Mouse (Mus musculus) splenic B cell, adult 2 months (primary cell): ENCODE measurements around the gene Col19a1.

Experiments
- DNase-seq: peaks from one replicate; pipeline ENCODE4 v3.0.0-alpha.2; 2011; ENCODE audit warnings: low read depth, low spot score
- H3K27me3 ChIP-seq: 2 replicates; pipeline ENCODE4 v1.6.1; 2012; ENCODE audit warnings: mild to moderate bottlenecking, low read length, moderate library complexity, mixed read lengths; ENCODE audit not compliant: control insufficient read depth, poor library complexity, insufficient read depth, severe bottlenecking
- H3K36me3 ChIP-seq: 2 replicates; pipeline ENCODE4 v1.6.1; 2012; ENCODE audit warnings: mild to moderate bottlenecking, low read length, moderate library complexity, mixed read lengths; ENCODE audit not compliant: control insufficient read depth, poor library complexity, insufficient read depth, severe bottlenecking

The Col19a1 gene

GRCm38 (mm10) chr1:24517462-24517861 lies 69.8 kb downstream of the Col19a1 start:
- DNase-seq = no peak
- Histone ChIP-seq H3K27me3 (no peaks in the 10 kb centered on the region), H3K36me3 (no peaks in the 10 kb centered on the region)

GRCm38 (mm10) chr1:24515341-24515740 lies 71.9 kb downstream of the Col19a1 start:
- DNase-seq = no peak
- no peaks in the 10 kb centered on the region for H3K27me3 ChIP-seq
- no peaks in the 10 kb centered on the region for H3K36me3 ChIP-seq

GRCm38 (mm10) chr1:24511536-24511935 lies 75.7 kb downstream of the Col19a1 start:
- H3K27me3 ChIP-seq = no peaks in the 10 kb centered on the region

GRCm38 (mm10) chr1:24495400-24495799 lies 91.9 kb downstream of the Col19a1 start:
- Histone ChIP-seq H3K36me3 (no peaks in the 10 kb centered on the region), H3K27me3 (no peaks in the 10 kb centered on the region)
- DNase-seq = no peak

More at GRCm38 (mm10) chr1:24511536-24511935, 75.7 kb downstream of the Col19a1 start:
- no peak for DNase-seq
- H3K36me3 ChIP-seq = no peaks in the 10 kb centered on the region

- no peak for DNase-seq
- Histone ChIP-seq H3K36me3 (no peaks in the 10 kb centered on the region), H3K27me3 (no peaks in the 10 kb centered on the region)
These were observed 103.1 kb downstream of the Col19a1 start for GRCm38 (mm10) chr1:24484161-24484560.

GRCm38 (mm10) chr1:24471096-24471710 lies 116.1 kb downstream of the Col19a1 start:
- no peaks in the 10 kb centered on the region for H3K36me3 ChIP-seq
- no peak for DNase-seq
- no peaks in the 10 kb centered on the region for H3K27me3 ChIP-seq

- no peak for DNase-seq
- H3K27me3 ChIP-seq = no peaks in the 10 kb centered on the region
These were observed 116.6 kb downstream of the Col19a1 start for GRCm38 (mm10) chr1:24470633-24471032.

GRCm38 (mm10) chr1:24461305-24461887 lies 125.9 kb downstream of the Col19a1 start:
- no peaks in the 10 kb centered on the region for H3K36me3 ChIP-seq
- H3K27me3 ChIP-seq = no peaks in the 10 kb centered on the region
- DNase-seq = no peak

More at GRCm38 (mm10) chr1:24470633-24471032, 116.6 kb downstream of the Col19a1 start:
- no peaks in the 10 kb centered on the region for H3K36me3 ChIP-seq

- no peaks in the 10 kb centered on the region for H3K27me3 ChIP-seq
- no peak for DNase-seq
- H3K36me3 ChIP-seq = no peaks in the 10 kb centered on the region
These were observed 129.3 kb downstream of the Col19a1 start for GRCm38 (mm10) chr1:24458015-24458414.

- no peaks in the 10 kb centered on the region for H3K27me3 ChIP-seq
- no peak for DNase-seq
- H3K36me3 ChIP-seq = no peaks in the 10 kb centered on the region
These were observed 134.6 kb downstream of the Col19a1 start for GRCm38 (mm10) chr1:24452572-24453269.

GRCm38 (mm10) chr1:24452159-24452558 lies 135.1 kb downstream of the Col19a1 start:
- H3K36me3 ChIP-seq = no peaks in the 10 kb centered on the region
- no peak for DNase-seq
- no peaks in the 10 kb centered on the region for H3K27me3 ChIP-seq

- Histone ChIP-seq H3K27me3 (no peaks in the 10 kb centered on the region), H3K36me3 (no peaks in the 10 kb centered on the region)
- DNase-seq = no peak
These were observed 149.8 kb downstream of the Col19a1 start for GRCm38 (mm10) chr1:24437425-24437824.

GRCm38 (mm10) chr1:24428306-24428705 lies 159.0 kb downstream of the Col19a1 start:
- no peak for DNase-seq
- Histone ChIP-seq H3K27me3 (no peaks in the 10 kb centered on the region), H3K36me3 (no peaks in the 10 kb centered on the region)

- no peaks in the 10 kb centered on the region for H3K36me3 ChIP-seq
- DNase-seq = no peak
These were observed 209.0 kb downstream of the Col19a1 start for GRCm38 (mm10) chr1:24378125-24378821.

GRCm38 (mm10) chr1:24374902-24375301 lies 212.4 kb downstream of the Col19a1 start:
- no peaks in the 10 kb centered on the region for H3K27me3 ChIP-seq
- H3K36me3 ChIP-seq = no peaks in the 10 kb centered on the region
- DNase-seq = no peak

More at GRCm38 (mm10) chr1:24378125-24378821, 209.0 kb downstream of the Col19a1 start:
- no peaks in the 10 kb centered on the region for H3K27me3 ChIP-seq
